Mouse (Mus musculus): ENCODE data around the gene Tmem17.

The Tmem17 gene

DNA sequence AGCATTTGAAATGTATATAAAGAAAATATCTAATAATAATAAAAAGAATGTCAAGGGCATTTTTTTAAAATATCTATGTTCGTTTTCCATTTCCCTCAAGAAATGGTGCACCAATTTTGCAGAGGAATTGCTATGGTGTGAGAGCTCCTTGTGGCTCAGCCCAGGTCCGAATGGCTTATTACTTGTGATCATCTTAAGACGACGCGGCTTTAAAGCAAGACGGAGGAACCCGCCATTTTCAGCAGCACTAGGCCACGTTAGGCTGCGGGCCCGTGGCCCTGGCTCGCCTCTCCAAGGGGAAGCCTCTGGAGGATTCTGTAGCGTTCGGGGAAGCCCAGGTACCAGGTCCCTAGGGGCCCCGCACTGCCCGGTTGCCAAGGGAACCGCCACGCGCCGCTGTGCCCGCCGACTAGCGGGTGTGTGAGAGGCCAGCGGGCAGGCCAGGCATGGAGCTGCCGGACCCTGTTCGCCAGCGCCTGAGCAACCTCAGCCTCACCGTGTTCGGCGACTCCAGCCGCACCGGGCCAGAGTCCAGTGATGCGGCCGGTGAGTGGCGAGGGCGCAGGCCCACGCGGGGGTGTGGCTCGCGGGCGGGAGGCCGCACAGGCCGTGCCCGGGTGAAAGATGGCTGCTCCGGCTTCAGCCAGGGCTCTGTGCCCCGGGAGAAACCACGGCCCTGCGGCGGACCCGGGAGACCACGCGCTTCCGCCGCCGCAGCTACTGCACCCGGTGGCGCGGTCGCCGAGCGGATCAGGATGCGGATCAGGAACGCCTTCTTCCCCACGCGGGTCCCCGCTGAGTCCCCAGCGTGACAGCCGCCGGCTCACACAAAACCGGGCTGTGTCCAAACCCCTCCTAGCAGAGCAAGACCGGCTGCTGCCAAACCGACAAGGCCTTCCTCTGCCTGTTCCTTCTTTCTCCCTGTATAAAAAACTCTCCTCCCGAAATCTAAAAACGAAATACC, at the start of gene Tmem17:
Tmem17 (plus strand) TSS at position 51 of the 964 bp plus-strand sequence.
- peak; percentile 99 for DNase-seq

DNA sequence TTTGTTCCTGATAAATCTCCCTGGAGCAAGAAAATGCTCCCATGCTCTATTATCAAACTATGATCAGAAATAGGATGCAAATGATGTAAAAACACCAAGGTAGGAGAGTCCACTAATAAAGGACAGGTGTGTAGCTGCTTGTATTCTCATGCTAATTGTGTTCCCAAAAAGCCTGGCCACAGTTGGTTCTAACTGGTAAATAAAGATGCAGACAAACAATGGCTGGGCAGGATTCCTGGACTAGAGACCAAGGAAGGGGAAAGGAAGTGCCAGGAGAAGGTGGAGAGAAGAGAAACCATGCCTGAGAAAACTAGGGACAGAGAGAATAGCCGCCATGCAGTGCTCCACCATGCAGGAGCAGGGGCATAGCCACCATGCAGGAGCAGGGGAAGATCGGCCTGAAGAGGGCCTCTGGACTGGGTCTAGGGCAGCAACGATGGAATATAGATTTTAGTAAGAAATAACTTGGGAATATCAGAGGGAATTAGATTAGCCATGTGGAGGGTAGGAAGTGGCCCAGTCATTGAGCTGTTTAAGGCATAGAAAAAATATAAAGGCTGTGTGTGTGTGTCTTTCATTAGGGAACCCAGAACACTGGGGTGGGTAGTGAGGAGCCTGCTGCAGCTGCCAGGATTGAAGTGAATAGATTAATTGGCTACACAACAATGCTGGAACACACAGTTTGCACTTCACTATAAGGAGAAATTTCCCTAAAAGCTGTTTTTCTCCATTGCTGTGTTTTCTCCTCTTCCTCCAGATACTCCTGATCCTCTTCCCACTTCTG, 31.9 kb upstream of the Tmem17 start:
- peak; percentile 60 for DNase-seq

DNA sequence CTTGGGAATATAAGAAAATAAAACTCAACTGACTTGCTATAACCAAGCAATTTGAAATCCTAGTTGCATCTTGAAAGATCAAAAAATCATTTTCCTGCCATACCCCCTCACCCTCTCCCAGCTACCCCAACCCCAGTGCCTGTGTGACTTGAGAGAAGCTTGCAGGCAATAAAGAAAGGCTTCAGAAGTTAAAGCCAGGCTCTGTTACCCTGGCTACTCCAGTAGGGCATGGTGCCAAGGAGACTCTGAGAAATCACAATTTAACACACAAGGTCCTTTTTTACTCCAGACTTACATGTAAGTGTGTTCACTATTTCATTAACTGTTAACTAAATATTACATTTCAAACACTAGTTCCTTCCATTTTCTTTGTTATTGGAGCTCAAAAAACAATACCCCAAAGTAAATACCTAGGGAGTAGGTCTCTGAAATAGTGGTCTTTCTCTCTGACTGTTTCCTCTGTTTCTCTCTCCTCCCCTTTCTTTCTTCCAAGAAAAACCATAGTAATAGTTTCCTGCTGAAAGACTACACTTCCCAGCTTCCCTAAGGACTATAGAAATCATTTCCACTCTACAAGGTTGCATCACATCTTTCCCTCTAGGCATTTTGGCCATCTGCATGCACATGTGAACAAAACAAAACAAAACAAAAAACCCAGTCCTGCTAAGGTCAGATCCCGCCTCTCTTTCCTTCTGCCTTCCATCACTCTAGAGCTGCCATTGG, 30.1 kb upstream of the Tmem17 start:
- peak; percentile 29 for DNase-seq

DNA sequence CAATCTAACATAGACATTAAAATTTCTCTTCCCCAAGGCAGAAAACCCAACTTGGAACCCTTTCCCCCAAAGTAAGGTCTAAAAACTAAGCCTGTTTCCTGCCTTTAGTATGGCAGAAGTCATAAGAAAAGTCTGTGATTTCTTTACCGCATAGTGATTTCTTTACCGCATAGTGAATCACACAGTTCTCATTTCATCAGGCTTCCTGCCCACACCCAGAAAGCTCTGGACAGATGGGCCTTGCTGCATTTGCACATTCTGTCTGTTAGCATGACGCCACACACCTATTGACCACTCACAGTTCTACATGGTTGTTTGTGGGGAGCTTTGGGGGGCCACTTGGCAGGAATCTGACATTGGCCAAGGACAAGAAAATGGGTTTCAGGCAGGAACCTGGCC, 29.5 kb upstream of the Tmem17 start:
- peak; percentile 69 for DNase-seq

DNA sequence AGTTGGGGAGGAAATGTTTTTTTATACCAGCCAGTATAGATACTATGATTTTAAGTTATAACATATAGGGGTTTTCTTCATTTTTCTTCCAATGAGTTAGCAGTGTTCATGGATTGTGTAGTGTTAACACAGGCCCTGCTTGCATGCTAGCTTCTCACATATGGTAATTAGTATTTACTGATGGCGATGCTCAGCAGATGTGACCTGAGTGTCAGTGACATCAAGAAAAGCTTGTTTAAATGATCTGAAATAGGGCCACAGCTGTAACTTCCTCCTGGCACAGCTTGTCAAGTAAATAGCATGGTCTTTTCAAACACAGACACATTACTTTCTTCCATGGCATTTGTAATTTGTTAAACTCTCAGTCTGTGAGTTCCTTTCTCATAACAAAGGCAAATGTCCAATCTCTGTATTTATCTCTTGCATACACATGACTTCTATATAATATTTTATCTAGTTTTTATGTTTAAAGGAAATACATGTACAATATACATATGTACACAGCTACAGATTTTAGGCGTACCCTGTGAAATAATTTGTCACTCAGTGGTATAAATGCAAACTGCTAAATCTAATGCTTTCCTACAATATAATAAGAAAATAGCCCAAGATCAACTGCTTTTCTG, 18.1 kb upstream of the Tmem17 start:
- no peak for DNase-seq

DNA sequence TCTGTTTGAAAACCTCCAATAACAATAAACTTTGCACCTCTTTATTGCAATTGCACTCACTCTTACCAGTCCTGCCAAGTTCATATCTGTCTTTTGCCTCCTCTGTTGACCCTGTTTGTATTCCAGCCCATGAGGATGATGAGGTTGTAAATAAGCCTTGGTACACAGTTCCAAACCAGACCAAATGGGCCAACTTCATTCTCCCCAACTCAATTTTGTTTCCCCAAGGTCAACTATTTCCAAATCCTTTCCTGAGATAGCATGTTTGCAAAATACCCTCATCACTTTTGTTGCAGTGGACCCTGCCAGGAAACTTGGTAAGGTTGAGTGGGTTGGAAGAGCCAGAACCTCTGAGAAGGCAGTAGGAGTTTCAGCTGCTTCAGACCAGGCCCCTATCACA, 16.9 kb upstream of the Tmem17 start:
- DNase-seq, result peak; percentile 30

DNA sequence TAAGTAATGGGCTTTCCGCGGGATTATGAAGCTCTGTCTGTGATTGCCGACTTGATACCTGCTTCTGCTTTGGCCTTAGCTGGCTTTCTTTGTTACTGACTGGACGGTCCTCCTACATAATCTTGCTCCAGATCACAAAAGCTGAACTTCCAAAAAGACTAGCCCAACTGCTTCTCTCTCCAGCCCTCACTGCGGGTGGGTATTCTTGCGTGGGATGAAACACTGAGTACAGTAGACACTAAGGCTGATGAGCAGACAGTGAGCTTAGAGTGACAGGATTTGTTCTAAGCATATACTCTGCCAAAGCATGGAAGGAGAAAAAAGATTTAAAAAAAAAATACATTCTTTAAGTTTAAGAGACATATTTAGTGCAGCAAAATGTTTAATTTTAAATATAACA, 12.5 kb upstream of the Tmem17 start:
- peak; percentile 21 for DNase-seq

DNA sequence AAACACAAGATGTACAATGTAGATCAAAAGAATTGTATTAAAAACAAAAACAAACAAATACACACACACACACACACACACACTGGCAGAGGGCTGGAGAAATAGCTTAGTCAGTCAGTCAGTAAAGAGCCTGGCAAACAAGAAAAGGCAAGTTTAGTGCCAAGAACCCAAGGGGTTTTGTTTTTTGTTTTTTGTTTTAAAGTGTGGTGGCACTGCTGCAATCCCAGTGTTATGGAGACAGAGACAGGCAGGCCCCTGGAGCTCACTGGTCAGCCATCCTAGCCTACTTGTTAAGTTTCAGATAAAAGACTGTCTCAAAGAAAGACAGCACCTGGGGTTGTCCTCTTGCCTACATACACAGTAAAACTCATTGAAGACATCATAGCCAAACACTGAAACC, 12.0 kb upstream of the Tmem17 start:
- DNase-seq, result peak; percentile 24

DNA sequence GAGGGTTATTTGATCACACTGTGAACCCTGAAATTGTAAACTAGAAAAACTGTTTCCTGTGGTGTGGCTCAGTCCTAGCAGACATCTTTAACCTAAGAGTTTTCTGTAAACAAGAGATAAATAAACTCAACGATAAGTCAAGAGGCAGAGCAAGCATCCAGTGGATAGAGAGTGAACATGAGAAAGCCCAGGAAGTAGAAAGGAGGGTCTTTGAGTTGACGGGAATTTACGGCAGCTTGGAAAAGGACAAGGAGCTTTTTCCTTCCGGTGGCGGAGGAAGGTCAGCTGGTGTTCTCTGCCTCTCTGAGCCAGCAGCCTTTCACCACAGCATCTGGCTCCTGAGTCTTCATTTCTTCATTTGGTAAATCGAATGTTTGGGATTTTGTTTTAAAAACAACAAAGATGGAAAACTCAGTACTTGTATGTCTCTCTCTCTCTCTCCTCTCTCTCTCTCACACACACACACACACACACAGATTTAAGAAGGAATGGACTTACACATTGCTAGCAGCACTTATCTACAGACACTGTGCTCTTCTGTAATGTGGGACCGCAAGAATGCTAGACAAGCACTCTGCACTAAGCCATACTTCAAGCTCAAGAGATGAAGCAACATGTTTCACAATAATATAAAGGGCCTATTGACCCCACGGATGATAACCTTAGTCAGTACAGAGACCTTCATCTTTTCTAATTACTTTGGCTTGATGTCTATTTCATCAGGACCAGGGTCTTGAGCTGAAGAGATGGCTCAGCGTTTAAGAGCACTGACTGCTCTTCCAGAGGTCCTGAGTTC, 10.9 kb upstream of the Tmem17 start:
- peak; percentile 23 for DNase-seq

DNA sequence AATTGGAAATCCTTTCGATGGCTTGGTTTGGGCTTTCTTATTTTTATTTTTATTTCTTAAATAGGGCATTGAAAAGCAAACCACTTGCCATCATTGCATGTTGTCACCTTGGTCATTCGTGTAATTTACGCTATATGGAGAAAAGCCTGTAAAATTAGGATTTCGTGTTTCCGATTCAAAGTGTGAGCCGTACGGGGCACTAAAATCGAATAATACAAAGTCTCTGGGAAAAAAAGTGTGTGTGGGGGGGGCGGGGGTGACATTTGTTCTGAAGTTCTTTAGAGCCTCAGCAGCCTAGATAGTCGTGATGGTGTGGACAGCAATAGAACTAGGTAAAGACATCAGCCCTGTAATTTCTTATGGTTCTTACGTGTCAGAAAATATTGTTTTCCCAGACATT, 1.2 kb downstream of the Tmem17 start:
- no peak for DNase-seq

DNA sequence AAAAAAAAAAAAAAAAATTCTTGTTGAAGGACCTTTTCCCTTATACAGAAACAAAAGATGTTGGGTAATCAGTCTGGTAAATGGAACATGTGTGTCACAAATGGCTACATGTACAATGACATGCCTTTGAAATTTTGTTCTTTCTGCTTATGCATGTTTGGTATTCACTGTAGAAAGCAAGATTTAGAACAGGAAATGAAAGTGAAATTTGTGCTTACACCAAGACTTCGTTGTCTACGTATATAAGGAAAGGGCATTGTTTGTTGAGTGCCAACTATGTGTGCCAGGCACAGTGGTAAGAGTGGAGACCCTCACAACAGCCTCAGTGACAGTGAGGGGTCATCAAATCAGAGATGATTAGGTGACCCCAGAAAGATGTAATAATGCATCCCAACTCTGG, 3.2 kb downstream of the Tmem17 start:
- no peak for DNase-seq

DNA sequence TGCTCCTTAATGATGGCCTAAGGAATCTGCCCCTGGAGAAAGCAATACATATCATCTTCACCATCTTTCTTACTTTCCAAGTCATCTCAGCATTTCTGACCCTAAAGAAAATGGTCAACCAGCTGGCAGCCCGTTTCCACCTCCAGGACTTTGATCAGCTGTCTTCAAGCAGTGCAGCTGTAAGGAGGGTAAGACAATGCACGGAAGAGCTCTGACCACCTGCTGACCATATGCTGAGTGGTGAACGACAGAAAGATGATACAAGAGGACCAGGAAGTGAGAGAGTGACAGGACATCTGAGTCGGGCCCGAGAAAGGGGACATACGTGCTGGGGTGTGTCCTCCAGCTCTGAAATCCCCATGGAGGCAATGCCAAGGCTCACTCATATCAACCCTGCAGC, 6.6 kb downstream of the Tmem17 start:
- no peak for DNase-seq

DNA sequence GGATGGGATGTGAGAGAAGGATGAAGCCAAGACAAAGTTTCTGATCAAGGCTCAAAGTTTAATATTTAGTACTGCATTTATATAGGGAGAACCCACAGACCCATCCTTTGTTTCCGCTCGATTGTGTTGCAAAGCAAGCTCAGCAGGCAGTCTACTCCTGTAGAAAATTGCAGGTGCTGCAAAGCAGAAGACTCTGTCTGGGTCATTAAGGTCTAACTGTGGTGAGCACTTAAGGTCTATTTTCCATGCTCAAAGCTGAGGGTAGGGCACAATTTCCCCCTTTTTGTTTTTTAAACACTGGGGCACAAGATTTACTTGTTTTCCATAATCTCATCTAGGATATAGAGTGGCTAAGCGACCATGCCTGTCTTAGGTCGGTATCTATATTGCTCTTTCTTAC, 8.4 kb downstream of the Tmem17 start:
- DNase-seq, result no peak

DNA sequence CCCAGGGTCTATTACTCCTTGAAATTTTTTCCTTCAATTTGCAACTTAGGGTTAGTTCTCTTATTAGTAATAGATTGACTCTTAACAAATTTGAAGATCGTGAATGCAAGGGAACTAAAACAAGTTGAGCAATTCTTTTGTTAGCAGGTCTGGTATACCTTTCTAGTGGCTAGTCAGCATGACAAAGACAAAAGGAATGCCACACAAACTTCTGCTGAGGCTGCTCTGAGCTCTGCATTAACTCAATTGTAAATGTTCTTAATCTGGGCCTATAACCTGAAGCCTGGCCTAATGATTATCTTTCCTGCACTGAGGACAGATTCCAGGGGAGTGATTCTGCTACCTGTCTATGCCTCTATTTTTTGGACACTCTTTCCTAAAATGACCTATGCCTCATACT, 12.7 kb downstream of the Tmem17 start:
- DNase-seq, result no peak

DNA sequence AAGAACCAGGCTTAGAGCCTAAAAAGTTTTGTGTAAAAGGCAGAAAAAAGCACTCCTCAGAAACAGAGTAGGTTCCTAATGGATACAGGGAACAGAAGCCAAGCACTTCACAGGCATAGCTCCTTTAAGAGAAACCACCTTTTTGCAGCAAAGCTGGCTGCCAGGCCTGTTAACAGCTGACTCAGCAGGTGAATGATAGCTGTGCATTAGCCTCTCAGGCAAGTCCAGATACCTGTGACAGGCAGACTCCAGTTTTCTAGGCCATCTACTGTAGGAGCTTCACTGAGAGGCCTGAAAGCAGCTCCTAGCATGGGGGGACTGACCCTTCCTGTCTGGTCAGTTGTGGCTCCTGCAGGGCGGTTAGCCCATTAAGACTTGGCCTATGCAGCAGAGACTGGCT, 28.7 kb downstream of the Tmem17 start:
- DNase-seq, result no peak

DNA sequence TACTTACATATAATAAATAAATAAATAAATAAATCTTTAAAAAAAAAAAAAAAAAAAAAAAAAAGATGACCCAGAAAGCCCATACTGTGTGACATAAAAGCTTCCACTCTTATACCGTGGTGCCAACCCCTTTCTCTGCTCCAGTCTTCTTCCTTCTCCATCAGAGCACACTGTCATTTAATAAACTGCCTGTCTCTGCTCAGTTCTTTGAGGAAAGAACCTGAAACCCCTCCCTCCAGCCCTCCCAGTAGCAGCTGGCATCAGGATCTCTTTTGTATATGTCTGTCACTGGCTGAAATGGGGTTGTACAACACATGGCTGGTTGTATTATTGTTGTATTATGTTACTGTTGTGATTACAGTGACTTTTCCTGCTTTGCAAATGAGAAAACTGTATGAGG, 48.2 kb downstream of the Tmem17 start:
- no peak for DNase-seq

DNA sequence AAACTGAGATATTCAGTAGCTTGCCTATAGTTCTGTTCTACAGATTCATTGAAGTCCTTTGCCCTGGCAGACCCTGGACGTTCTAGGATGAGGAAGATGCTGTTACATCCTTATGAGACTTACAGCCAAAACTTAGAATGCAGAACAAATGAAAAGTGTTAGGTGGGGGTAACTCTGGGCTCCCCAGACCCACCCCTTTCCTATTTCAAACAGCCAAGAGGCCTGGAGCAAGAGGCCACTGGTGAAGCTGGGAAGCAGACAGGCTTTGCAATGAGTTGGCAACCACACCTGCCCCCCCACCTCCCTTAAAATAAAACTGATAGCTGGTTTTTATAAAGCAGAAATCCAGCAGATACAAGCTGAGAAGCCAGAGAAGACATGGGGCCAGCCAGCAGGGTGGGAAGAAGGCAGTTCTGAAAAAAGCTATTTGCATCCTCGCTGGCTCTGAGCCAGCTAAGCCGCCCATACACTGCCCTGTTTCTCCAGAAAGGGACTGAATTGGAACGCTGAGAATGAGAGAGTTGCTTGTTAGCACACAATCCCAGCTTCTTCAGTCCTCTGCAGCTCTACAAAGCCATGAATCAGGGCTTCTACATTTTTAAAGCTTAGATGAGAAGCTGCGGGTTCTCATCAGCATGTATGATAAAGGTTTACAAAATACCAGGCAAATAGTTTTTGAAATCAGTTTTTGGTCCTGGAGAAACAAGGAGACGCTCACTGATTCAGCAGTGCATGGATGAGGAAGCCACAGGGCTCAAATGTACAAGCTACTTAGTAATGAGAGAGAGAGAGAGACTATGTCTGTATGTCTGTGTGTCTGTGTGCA, 48.8 kb downstream of the Tmem17 start:
- DNase-seq, result peak; percentile 89

DNA sequence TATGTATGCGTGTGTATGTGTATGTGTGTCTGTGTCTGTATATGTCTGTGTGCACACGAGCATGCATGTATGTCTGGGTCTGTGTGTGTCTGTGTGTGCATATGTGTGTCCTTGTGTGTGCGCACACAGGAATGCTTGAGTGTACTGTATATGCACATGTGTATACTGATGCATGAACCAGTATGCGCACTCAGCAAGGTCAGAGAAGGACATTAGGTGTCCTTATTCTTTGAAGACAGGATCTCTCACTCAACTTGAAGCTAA, 49.4 kb downstream of the Tmem17 start:
- DNase-seq, result peak; percentile 44

DNA sequence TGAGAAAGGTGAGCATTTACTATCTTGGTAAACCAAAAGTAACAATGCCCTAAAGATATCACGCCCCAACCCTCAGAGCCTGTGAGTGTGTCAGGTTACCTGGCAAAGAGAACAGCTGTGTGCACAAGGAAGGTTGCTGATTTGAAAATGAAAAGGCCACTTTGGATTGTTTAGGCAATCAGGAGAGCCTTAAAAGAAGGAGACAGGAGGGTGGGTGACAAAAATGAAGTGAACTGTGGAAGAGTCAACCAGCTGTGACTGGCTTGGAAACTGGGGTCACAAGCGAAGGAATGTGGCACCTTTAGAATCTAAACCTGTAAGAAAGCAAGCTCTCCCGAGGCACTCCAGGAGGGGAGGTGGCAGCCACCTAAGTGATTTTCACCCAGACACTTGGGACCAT, 51.8 kb downstream of the Tmem17 start:
- peak; percentile 48 for DNase-seq

DNA sequence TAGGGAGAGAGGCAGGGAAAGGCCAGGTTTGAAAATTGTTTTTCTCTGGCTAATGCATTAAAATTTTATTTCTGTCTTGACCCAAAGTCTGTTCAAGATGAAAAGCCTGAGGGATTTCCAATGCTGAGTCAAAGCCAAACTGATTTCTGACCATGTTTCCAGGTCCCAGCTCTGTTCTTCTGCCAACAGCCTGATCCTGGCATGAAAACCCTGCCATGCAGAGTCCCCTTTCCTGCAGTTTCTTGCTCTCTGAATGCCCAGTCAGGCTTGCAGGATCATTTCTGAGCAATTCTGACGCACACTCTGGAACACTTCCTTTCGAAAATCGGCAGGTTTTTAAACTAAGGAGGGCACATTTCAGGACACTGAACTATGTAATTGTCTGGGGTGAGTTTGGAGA, 52.8 kb downstream of the Tmem17 start:
- peak; percentile 57 for DNase-seq
